Mouse (Mus musculus) embryonic facial prominence, embryonic 10.5 days (tissue): Measurements from ENCODE around the gene Six3. TPM values are rescaled to one million over a fixed set of nuclear protein-coding genes. Genes with fewer than 3 reads are reported as not detected.

Experiments
- DNase-seq: peaks from one replicate; pipeline ENCODE4 v3.0.0-alpha.2; 2017; ENCODE audit warnings: low spot score
- H3K27ac ChIP-seq: fragments of 300-500 bp; sonication (generic); replicated peaks from 2 replicates; pipeline ENCODE4 v1.5.1; 2016; ENCODE audit warnings: mild to moderate bottlenecking
- H3K27me3 ChIP-seq: fragments of 300-500 bp; sonication (generic); replicated peaks from 2 replicates; pipeline ENCODE4 v1.6.1; 2016; ENCODE audit warnings: low read depth, mild to moderate bottlenecking; ENCODE audit not compliant: poor library complexity, severe bottlenecking
- H3K36me3 ChIP-seq: fragments of 300-500 bp; sonication (generic); replicated peaks from 2 replicates; pipeline ENCODE4 v1.6.1; 2016; ENCODE audit warnings: mild to moderate bottlenecking, moderate library complexity
- H3K4me1 ChIP-seq: fragments of 300-500 bp; sonication (generic); 2 replicates; pipeline ENCODE4 v1.6.1; 2016
- H3K4me3 ChIP-seq: fragments of 300-500 bp; sonication (generic); 2 replicates; pipeline ENCODE4 v1.5.1; 2016; ENCODE audit warnings: mild to moderate bottlenecking, moderate library complexity
- H3K9me3 ChIP-seq: fragments of 300-500 bp; sonication (generic); 2 replicates; pipeline ENCODE4 v1.6.1; 2016; ENCODE audit warnings: mild to moderate bottlenecking
- WGBS: fragments of 180-500 bp; shearing (Covaris S2); methylation state at CpG from one replicate; pipeline ENCODE4 v1.1.7; 2016; 5-methylcytosine and 5-hydroxymethylcytosine counted together
- polyA plus RNA-seq: library from polyadenylated mRNA; unstranded; fragments of >200 nt; fragmentation: Nextera tagmentation; extraction: Ambion mirVana; gene quantifications from 2 replicates; pipeline ENCODE4 v1.2.1, GENCODE M21; 2016

The Six3 gene
- polyA plus RNA-seq, 1 experiment from 2014 or later: 13.1 TPM

DNA sequence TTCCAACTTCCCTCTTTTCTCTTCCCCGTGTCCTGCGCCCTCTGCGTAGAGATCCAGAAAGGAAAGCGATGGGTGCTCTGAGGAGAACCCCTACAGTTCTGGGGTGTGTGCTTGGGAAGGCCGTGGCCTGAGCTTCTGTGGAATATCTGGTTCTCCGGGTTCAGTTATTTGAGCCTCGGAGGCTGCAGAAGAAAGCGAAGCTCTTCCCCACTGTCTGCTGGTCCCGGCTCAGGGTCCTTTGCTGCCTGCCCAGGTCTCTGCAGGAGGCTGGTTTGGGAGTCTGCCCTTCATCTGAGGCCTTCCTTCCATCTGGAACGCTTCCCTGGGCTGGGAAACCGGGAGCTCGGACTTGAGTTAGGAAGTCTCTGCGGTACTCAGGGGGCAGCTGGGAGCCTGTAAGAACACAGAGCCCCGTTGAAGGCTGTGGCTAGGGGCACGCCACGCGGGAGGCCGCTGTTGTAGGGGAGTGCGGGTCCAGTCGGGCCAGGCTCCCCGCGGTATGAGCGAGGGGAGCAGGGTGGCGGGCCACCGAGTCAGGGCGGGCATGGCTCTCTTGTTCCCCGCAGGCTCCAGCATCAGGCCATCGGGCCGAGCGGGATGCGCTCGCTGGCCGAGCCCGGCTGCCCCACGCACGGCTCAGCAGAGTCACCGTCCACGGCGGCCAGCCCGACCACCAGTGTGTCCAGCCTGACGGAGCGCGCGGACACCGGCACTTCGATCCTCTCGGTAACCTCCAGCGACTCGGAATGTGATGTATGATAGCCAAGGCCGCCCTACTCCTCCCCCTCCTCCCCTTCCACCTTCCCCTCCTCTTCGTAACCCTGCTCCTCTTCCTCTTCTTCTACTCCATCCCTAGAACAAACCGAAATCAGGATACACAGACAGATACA lies 10.0 kb downstream of the Six3 start:
- peaks cover 100% of the 10 kb centered on the region for H3K27me3 ChIP-seq
- peak; percentile 67 for DNase-seq
- peaks cover 45% of the 10 kb centered on the region for H3K4me1 ChIP-seq
- H3K36me3 ChIP-seq: no peaks in the 10 kb centered on the region; the same call in 1 of the 2 replicates
- H3K4me3 ChIP-seq: peak overlapping the region; percentile 61
- peak overlapping the region; percentile 87 for H3K27ac ChIP-seq
- H3K9me3 ChIP-seq: no peaks in the 10 kb centered on the region
- under 1% methylated on average over 51 of the region's 52 CpGs for WGBS

DNA sequence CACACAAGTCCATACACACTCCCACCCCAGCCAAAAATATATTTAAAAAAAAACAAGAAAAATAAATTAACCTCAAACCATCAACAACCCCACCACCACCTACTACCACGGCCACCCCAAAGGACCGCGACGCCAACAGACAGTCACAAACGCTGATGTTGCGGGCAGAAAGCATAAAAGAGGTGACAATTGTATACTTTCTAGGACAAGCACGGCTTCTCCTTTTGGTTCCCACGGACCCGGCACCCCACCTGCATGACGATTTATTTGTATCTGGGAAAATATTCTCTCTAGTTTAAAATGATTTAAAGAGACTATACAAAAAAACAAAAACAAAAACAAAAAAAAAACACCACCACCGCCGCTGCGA lies 10.6 kb downstream of the Six3 start:
- WGBS: 1% methylated on average over 13 of the region's 13 CpGs
- Histone ChIP-seq H3K27ac (peak overlapping the region; percentile 87; the same call in 1 of the 2 replicates), H3K36me3 (no peaks in the 10 kb centered on the region; the same call in 1 of the 2 replicates), H3K4me1 (peaks cover 46% of the 10 kb centered on the region), H3K27me3 (peaks cover 100% of the 10 kb centered on the region), H3K9me3 (no peaks in the 10 kb centered on the region), H3K4me3 (peak overlapping the region; percentile 61)
- peak; percentile 35 for DNase-seq

DNA sequence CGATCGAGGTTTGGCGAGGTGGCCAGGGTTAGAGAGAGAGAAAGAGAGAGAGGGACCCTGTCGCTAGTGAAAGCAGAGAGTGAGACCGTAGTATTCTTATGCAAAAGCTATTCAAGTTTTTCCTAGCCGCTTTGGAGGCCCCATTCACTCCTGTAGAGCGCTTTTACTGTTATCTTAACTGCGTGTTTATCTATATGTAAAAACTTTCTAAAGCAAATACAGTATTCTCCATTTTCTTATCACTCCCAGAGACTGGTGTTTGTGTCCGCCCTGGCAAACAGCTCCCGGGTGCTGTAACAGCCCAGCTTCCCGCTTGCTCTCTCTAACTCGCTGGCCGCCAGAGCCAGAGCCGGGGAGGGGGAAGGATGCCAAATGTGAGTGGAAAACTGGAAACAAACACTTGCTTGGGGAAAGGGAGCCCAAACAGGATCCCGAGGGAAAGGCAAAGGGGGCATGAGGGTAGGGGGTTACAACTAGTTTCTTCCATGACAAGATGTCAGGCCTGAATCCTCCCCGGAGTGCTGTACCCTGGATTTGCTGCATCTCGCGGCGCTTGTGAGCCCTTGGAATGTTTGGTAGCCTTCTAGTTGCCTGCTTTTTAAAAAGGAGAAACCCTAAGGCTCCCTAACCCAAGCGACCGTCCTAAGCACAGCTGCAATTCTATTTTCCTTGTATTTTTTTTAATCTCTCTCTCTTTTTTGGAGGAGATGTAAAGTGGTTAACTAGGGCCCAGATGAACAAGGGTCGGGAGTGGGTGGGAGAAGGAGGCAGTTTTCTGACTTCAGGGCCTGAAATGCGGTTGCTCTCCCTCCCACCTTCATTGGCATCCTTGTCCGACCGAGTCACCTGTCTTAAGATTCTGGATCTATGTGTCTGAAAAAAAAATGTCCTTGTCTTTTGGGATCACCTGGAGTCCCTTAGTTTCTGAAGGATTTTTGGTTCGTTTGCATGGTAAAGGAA lies 11.9 kb downstream of the Six3 start:
- peak; percentile 64 for DNase-seq
- Histone ChIP-seq H3K36me3 (no peaks in the 10 kb centered on the region; the same call in 1 of the 2 replicates), H3K4me1 (peaks cover 48% of the 10 kb centered on the region), H3K27ac (peak overlapping the region; percentile 78), H3K27me3 (peaks cover 100% of the 10 kb centered on the region), H3K9me3 (no peaks in the 10 kb centered on the region), H3K4me3 (peak overlapping the region; percentile 61)
- 2% methylated on average over 26 of the region's 26 CpGs for WGBS

DNA sequence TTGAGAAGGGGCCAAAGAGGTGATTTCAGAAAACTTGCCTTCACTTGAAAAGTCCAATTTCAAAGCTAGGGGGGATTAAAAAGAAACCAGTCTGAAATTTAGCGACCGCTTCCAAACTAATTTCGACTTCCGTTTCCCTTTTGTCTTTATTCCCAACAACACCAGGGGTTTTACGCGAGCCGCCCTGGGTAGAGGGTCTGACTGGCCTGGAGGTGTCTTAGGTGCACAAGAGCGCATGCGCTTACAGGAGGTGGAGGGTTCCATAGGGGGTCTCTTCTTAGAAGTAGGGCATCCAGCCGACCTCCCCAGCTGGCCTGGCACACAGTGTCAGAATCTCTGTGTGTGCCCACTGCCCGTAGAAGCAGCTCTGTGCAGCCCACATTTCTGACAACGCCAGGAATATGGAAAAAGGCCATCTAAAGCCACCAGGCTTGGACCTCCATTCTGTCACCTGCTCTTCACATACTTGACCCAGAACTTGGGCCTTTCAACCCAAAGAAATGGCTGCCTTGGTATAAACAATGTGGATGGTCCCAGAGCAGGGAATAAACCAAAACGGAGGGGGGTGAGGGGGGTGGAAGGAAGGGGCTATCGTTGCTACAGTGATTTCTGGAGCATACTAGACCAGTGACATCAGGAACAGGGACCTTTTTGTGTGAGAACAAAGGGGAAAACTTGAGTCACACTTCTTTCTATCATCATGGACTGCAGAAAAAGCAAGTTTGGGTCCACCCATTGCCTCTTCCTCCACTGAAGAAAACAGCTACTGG lies 12.9 kb downstream of the Six3 start:
- Histone ChIP-seq H3K4me3 (peak overlapping the region; percentile 61), H3K27ac (peak overlapping the region; percentile 78), H3K9me3 (no peaks in the 10 kb centered on the region), H3K27me3 (peaks cover 100% of the 10 kb centered on the region), H3K36me3 (no peaks in the 10 kb centered on the region; the same call in 1 of the 2 replicates), H3K4me1 (peaks cover 43% of the 10 kb centered on the region)
- DNase-seq: peak; percentile 42
- 19% methylated on average over 14 of the region's 14 CpGs for WGBS

DNA sequence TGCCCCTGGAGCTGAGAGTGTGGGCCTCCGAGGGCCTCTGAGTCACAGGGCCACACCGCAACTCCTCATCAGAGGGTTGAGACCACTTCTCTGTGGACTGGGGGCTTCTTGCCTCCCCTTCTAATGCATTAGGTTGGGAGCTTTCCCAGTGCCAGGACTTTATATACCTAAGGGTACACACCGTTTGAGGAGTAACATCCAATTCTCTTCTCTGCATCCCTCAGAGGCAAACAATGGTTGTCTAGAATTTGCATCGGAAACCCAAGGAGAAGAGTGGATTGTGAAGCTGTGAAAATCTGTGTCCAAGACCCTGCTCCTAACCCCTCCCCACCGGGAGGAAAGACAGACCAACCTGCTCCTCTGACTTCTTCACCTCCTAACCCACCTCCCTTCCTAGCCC lies 14.3 kb downstream of the Six3 start:
- no peak for DNase-seq
- H3K4me3 ChIP-seq: no peak overlapping the region
- 63% methylated on average over 5 of the region's 5 CpGs for WGBS
- H3K9me3 ChIP-seq: no peaks in the 10 kb centered on the region
- peaks cover 38% of the 10 kb centered on the region for H3K4me1 ChIP-seq
- peaks cover 100% of the 10 kb centered on the region for H3K27me3 ChIP-seq
- H3K36me3 ChIP-seq: no peaks in the 10 kb centered on the region; the same call in 1 of the 2 replicates
- H3K27ac ChIP-seq: 0 out of 2 replicates have a peak overlapping the region, but pooled peaks have one; percentile 11

DNA sequence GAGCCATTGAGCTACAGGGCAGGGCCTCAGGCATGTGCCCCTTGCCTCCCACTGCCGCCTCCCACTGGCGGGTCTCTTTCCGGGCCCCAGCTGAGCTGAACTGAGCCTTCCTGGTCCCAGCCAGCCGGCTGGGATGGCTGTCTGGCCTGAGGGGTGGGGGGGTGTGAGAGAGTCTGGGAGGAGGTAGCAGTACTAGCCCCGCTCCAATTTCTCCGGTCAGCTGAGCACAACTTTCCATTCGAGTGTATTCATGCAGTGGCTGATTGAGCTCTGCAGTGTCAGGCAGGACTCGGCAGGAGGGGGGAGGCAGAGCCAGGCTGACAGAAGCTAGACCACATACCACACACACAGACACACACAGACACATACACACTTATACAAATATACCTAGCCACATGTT lies 15.4 kb downstream of the Six3 start:
- peaks cover 35% of the 10 kb centered on the region for H3K4me1 ChIP-seq
- no peaks in the 10 kb centered on the region; the same call in 1 of the 2 replicates for H3K36me3 ChIP-seq
- peak; percentile 68 for DNase-seq
- no peak overlapping the region for H3K27ac ChIP-seq
- no peaks in the 10 kb centered on the region for H3K9me3 ChIP-seq
- H3K27me3 ChIP-seq: peaks cover 95% of the 10 kb centered on the region
- no peak overlapping the region for H3K4me3 ChIP-seq
- 8% methylated on average over 8 of the region's 8 CpGs for WGBS

DNA sequence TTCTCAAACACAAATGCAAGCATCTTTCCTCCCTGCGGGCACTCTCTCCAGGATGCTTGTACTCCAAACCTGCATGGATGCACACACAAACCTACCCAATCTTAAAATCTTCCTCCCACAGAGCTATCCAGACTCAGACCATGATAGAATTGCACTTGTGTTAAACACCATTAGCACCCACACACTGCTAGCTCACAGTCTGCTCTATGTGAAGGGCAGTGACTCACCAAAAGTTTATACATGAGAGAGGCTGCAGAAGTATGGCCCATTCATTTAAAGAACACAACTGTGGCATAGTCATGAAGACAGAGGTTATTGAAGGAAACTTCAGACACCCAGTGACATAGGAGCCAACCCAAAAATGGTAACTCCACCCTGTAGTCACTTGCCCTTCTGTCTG lies 16.0 kb downstream of the Six3 start:
- no peak for DNase-seq
- H3K27me3 ChIP-seq: peaks cover 95% of the 10 kb centered on the region
- WGBS: 93% methylated on average over 1 of the region's 1 CpGs
- no peak overlapping the region for H3K4me3 ChIP-seq
- H3K27ac ChIP-seq: no peak overlapping the region
- H3K36me3 ChIP-seq: no peaks in the 10 kb centered on the region; the same call in 1 of the 2 replicates
- no peaks in the 10 kb centered on the region for H3K9me3 ChIP-seq
- H3K4me1 ChIP-seq: peaks cover 35% of the 10 kb centered on the region

DNA sequence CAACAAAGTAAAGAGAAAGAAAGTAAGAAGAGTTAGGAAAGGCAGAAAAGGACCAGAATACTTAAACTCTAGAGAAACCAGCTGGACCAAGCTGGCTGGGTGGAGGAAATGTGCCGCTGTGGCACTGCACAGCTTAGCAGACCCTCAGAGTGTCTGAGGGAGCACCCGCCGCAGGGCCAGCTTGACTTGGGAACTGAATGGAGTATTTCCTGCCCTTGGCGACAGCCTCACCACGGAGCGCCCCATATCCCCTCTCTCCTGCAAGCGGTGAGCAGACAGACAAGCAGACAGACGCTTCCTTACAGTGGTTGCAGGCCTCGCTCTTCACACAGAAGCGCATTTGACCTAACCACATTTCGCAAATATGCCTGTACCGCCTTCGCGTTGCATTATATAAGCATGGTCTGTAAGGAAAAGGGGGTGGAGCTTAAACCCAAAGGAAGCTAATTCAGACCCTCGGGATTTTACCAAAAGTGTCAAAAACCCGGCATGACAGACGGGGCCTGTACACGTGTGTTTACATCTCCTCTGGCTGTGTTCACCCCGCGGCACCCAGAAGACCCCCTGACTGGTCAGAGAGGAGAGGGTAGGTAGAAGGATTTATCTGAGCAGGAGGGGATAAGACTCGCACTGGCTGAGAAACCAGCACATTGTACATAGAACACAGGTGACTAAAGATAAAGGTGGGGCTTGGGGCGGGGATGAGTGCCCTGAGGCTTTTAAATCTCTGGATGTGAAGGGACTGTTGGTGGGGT lies 17.1 kb downstream of the Six3 start:
- Histone ChIP-seq H3K27ac (no peak overlapping the region), H3K4me3 (no peak overlapping the region), H3K36me3 (no peaks in the 10 kb centered on the region; the same call in 1 of the 2 replicates), H3K9me3 (no peaks in the 10 kb centered on the region), H3K27me3 (peaks cover 87% of the 10 kb centered on the region), H3K4me1 (peaks cover 35% of the 10 kb centered on the region)
- WGBS: 40% methylated on average over 22 of the region's 22 CpGs
- DNase-seq: peak; percentile 24

DNA sequence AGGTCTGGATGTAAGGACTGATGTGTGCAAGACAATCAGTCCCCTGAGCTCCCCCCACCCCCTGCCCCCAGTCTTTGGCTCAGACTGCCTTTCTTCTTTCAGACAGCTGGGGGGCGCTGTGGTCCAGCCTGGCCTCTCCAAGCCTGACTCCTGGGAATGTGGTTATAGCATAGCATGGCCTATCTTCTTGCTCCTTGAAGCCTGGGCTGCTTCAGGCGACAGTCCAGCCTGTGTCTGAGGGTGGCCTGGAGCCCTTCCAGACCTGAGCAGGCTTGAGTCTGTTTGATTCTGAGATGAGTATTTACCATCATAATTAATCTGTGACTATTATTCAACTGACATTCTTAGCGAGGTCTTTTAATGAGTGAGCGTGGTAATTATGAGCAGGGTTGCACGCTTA lies 17.7 kb downstream of the Six3 start:
- 65% methylated on average over 5 of the region's 5 CpGs for WGBS
- H3K27ac ChIP-seq: no peak overlapping the region
- H3K4me1 ChIP-seq: peaks cover 34% of the 10 kb centered on the region
- H3K4me3 ChIP-seq: no peak overlapping the region
- peak; percentile 30 for DNase-seq
- H3K27me3 ChIP-seq: peaks cover 81% of the 10 kb centered on the region
- no peaks in the 10 kb centered on the region for H3K9me3 ChIP-seq
- H3K36me3 ChIP-seq: no peaks in the 10 kb centered on the region; the same call in 1 of the 2 replicates

DNA sequence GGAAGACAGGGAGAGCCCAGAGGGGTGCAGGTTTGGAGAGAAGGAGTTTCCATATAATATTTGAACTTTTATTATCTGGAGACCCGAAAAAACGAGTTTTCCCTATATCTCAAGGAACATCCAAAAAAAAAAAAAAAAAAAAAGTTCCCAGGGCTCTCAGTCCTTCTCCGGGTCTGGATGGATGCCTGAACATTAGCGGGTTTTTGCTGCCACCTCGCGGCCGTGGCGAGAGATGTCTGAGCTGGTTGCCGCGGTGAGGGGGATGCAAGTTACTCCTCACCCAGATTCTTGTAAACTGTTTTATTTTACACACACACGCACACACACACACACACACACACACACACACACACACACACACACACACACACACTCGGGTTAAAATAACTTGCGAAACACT lies 20.2 kb downstream of the Six3 start:
- Histone ChIP-seq H3K9me3 (no peaks in the 10 kb centered on the region), H3K4me1 (peaks cover 20% of the 10 kb centered on the region), H3K27me3 (peaks cover 73% of the 10 kb centered on the region)

DNA sequence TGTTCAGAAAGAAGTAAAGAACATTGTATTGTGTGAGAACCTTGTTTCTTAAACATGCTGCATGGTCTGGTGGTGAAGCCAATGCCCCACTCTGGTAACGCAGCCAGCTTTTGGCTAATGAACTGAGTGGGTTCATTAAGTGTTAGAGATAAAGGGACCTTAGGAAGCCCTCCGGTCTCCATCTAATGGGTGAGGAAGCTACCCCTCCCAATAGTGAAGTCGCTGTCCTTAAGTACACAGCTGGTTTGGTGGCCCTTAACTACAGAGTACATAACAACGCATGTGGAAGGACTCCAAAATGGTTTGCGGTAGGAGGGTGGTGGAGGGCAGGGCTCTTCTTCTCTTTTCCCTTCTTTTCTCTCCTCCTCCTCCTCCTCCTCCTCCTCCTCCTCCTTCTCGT lies 24.5 kb downstream of the Six3 start:
- H3K4me3 ChIP-seq: no peak overlapping the region
- 77% methylated on average over 5 of the region's 6 CpGs for WGBS
- H3K27me3 ChIP-seq: peaks cover 72% of the 10 kb centered on the region
- no peaks in the 10 kb centered on the region for H3K9me3 ChIP-seq
- no peaks in the 10 kb centered on the region for H3K36me3 ChIP-seq
- no peak for DNase-seq
- H3K4me1 ChIP-seq: peaks cover under 1% of the 10 kb centered on the region
- no peak overlapping the region for H3K27ac ChIP-seq

More for the DNA sequence above, 20.2 kb downstream of the Six3 start:
- Histone ChIP-seq H3K27ac (no peak overlapping the region), H3K36me3 (no peaks in the 10 kb centered on the region), H3K4me3 (no peak overlapping the region)
- DNase-seq: peak; percentile 89
- WGBS: 2% methylated on average over 13 of the region's 13 CpGs
